Mouse (Mus musculus): ENCODE measurements at regions not wholly inside any gene's neighbourhood (a gene's known extent, or its start where the extent isn't known, plus 50 kb on each side); places are given as distances from the start of the nearest gene placed in this dataset.

- intact Hi-C loops (cut with DNase I) = no loop called here
- no peak overlapping the region for H3K27ac ChIP-seq
- no peak for TF ChIP-seq EP300 (IDR thresholded peaks at IDR 0.05; ENCODE audit: insufficient read depth, low read depth, low read length)
- no peak for TF ChIP-seq CTCF (IDR thresholded peaks at IDR 0.05)
- no peak for TF ChIP-seq POLR2A (IDR thresholded peaks at IDR 0.05; ENCODE audit: insufficient read depth, low read depth, low read length)
- H3K4me3 ChIP-seq = no peak overlapping the region
- no peak for DNase-seq
- no peaks in the 10 kb centered on the region for H3K27me3 ChIP-seq (ENCODE audit: control insufficient read depth, insufficient read depth, low read length)
- H3K4me1 ChIP-seq (ENCODE audit: control insufficient read depth, insufficient read depth, low read length) = no peaks in the 10 kb centered on the region
- H3K36me3 ChIP-seq (ENCODE audit: control insufficient read depth, insufficient read depth, low read length) = no peaks in the 10 kb centered on the region
- no peak overlapping the region for H3K9ac ChIP-seq (ENCODE audit: low read depth, low read length)
- no peaks in the 10 kb centered on the region for H3K79me2 ChIP-seq (replicated peaks; ENCODE audit: control insufficient read depth, insufficient read depth, low read length)
Measured at GRCm38 (mm10) chr12:46393769-46394168, 425.0 kb downstream of the Nova1 start.

DNA sequence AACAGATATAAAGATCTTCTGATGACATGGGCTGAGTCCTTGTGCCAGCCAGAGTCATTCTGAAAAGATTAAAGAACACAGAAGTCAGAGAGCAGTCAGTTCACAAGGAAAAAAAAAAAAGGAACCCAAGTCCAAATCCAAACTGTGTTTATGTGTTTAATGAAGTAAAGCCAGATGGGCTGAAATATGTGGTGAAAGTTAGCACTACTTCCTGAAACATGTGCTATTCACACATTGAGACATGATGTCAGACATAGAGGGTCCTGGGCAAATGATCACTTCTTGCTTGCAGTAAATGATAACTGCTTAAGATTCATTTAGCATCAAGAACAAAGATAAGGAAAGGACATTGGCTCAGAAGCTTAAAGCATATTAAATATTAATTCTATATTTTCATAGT, 439.8 kb downstream of the Nova1 start:
- H3K4me3 ChIP-seq = no peak overlapping the region
- DNase-seq = no peak
- no peak for TF ChIP-seq CTCF (IDR thresholded peaks at IDR 0.05)
- no peaks in the 10 kb centered on the region for H3K36me3 ChIP-seq (ENCODE audit: control insufficient read depth, insufficient read depth, low read length)
- no peaks in the 10 kb centered on the region for H3K27me3 ChIP-seq (ENCODE audit: control insufficient read depth, insufficient read depth, low read length)
- H3K4me1 ChIP-seq (ENCODE audit: control insufficient read depth, insufficient read depth, low read length) = no peaks in the 10 kb centered on the region
- no peak overlapping the region for H3K9ac ChIP-seq (ENCODE audit: low read depth, low read length)
- H3K27ac ChIP-seq = no peak overlapping the region
- intact Hi-C loops (cut with DNase I) = no loop called here
- H3K79me2 ChIP-seq (replicated peaks; ENCODE audit: control insufficient read depth, insufficient read depth, low read length) = no peaks in the 10 kb centered on the region

- WGBS = 54% methylated on average over 3 of the region's 3 CpGs
- Histone ChIP-seq H3K27me3 (ENCODE audit: control insufficient read depth, insufficient read depth, low read length) (no peaks in the 10 kb centered on the region), H3K4me3 (no peak overlapping the region), H3K4me1 (ENCODE audit: control insufficient read depth, insufficient read depth, low read length) (no peaks in the 10 kb centered on the region), H3K9ac (ENCODE audit: low read depth, low read length) (no peak overlapping the region), H3K36me3 (ENCODE audit: control insufficient read depth, insufficient read depth, low read length) (no peaks in the 10 kb centered on the region), H3K79me2 (replicated peaks; ENCODE audit: control insufficient read depth, insufficient read depth, low read length) (no peaks in the 10 kb centered on the region), H3K27ac (no peak overlapping the region)
- intact Hi-C loops (cut with DNase I) = no loop called here
- no peak for DNase-seq
- TF ChIP-seq CTCF (IDR thresholded peaks at IDR 0.05) = no peak
- no peak for TF ChIP-seq POLR2A (IDR thresholded peaks at IDR 0.05; ENCODE audit: insufficient read depth, low read depth, low read length)
- TF ChIP-seq EP300 (IDR thresholded peaks at IDR 0.05; ENCODE audit: insufficient read depth, low read depth, low read length) = no peak
Measured at GRCm38 (mm10) chr12:46371747-46372146, 447.0 kb downstream of the Nova1 start.

- no peaks in the 10 kb centered on the region for H3K4me1 ChIP-seq (ENCODE audit: control insufficient read depth, insufficient read depth, low read length)
- intact Hi-C loops (cut with DNase I) = no loop called here
Measured at GRCm38 (mm10) chr12:46333376-46333775, 485.4 kb downstream of the Nova1 start.

DNA sequence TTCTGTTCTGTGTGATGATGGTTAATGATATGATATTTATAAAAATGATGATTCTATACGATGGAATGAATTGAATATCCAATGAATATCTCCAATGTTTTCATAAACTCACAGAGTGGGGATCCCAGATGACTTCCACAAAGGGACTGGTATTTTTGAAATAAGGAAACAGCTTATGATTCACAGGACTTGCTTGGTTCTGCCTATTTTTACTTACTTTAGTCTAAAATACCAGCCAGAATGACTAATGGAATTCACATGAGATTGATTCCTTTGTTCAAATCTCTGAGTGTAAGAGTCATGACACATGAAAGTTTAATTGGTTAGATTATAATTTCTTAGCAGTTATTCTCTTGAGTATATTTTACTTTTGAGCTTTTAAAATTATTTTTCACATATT, 490.9 kb downstream of the Nova1 start:
- WGBS = 63% methylated on average over 1 of the region's 1 CpGs
- H3K4me3 ChIP-seq = no peak overlapping the region
- DNase-seq = no peak

More at GRCm38 (mm10) chr12:46333376-46333775, 485.4 kb downstream of the Nova1 start:
- TF ChIP-seq EP300 (IDR thresholded peaks at IDR 0.05; ENCODE audit: insufficient read depth, low read depth, low read length) = no peak
- TF ChIP-seq POLR2A (IDR thresholded peaks at IDR 0.05; ENCODE audit: insufficient read depth, low read depth, low read length) = no peak
- TF ChIP-seq CTCF (IDR thresholded peaks at IDR 0.05) = no peak
- Histone ChIP-seq H3K27me3 (ENCODE audit: control insufficient read depth, insufficient read depth, low read length) (no peaks in the 10 kb centered on the region), H3K27ac (no peak overlapping the region), H3K9ac (ENCODE audit: low read depth, low read length) (no peak overlapping the region), H3K79me2 (replicated peaks; ENCODE audit: control insufficient read depth, insufficient read depth, low read length) (no peaks in the 10 kb centered on the region), H3K36me3 (ENCODE audit: control insufficient read depth, insufficient read depth, low read length) (no peaks in the 10 kb centered on the region), H3K4me3 (no peak overlapping the region)
- no peak for DNase-seq
- 69% methylated on average over 1 of the region's 1 CpGs for WGBS

GRCm38 (mm10) chr12:46323276-46323675, 495.5 kb downstream of the Nova1 start:
- intact Hi-C loops (cut with DNase I) = no loop called here
- WGBS = 47% methylated on average over 3 of the region's 3 CpGs
- Histone ChIP-seq H3K36me3 (ENCODE audit: control insufficient read depth, insufficient read depth, low read length) (no peaks in the 10 kb centered on the region), H3K27me3 (ENCODE audit: control insufficient read depth, insufficient read depth, low read length) (no peaks in the 10 kb centered on the region), H3K79me2 (replicated peaks; ENCODE audit: control insufficient read depth, insufficient read depth, low read length) (no peaks in the 10 kb centered on the region), H3K4me3 (no peak overlapping the region), H3K27ac (no peak overlapping the region), H3K4me1 (ENCODE audit: control insufficient read depth, insufficient read depth, low read length) (no peaks in the 10 kb centered on the region), H3K9ac (ENCODE audit: low read depth, low read length) (no peak overlapping the region)
- TF ChIP-seq CTCF (IDR thresholded peaks at IDR 0.05) (no peak), EP300 (IDR thresholded peaks at IDR 0.05; ENCODE audit: insufficient read depth, low read depth, low read length) (no peak), POLR2A (IDR thresholded peaks at IDR 0.05; ENCODE audit: insufficient read depth, low read depth, low read length) (no peak)
- no peak for DNase-seq

More for the DNA sequence above, 490.9 kb downstream of the Nova1 start:
- Histone ChIP-seq H3K27me3 (ENCODE audit: control insufficient read depth, insufficient read depth, low read length) (no peaks in the 10 kb centered on the region), H3K79me2 (replicated peaks; ENCODE audit: control insufficient read depth, insufficient read depth, low read length) (no peaks in the 10 kb centered on the region), H3K36me3 (ENCODE audit: control insufficient read depth, insufficient read depth, low read length) (no peaks in the 10 kb centered on the region), H3K27ac (no peak overlapping the region), H3K4me1 (ENCODE audit: control insufficient read depth, insufficient read depth, low read length) (no peaks in the 10 kb centered on the region), H3K9ac (ENCODE audit: low read depth, low read length) (no peak overlapping the region)
- intact Hi-C loops (cut with DNase I) = no loop called here
- TF ChIP-seq POLR2A (IDR thresholded peaks at IDR 0.05; ENCODE audit: insufficient read depth, low read depth, low read length) (no peak), CTCF (IDR thresholded peaks at IDR 0.05) (no peak), EP300 (IDR thresholded peaks at IDR 0.05; ENCODE audit: insufficient read depth, low read depth, low read length) (no peak)
